Mouse (Mus musculus) adipocyte (in vitro differentiated cells): ENCODE data around the gene Setd1b.

ENCODE experiments used
- DNase-seq: peaks from one replicate; pipeline ENCODE4 v3.0.0-alpha.2; 2016; ENCODE audit warnings: low spot score

The Setd1b gene

GRCm38 (mm10) chr5:123140694-123141554 is 1.1 kb upstream of the Setd1b start:
- peak; percentile 97 for DNase-seq

GRCm38 (mm10) chr5:123141555-123142160 is 335 bp upstream of the Setd1b start:
- no peak for DNase-seq

GRCm38 (mm10) chr5:123143251-123143970 is 1.4 kb downstream of the Setd1b start:
- DNase-seq: peak; percentile 60

GRCm38 (mm10) chr5:123143971-123144745 is 2.2 kb downstream of the Setd1b start:
- no peak for DNase-seq

GRCm38 (mm10) chr5:123144746-123145590 is 3.0 kb downstream of the Setd1b start:
- DNase-seq: no peak

GRCm38 (mm10) chr5:123146357-123146756 is 4.4 kb downstream of the Setd1b start:
- DNase-seq: no peak

GRCm38 (mm10) chr5:123147569-123147968 is 5.6 kb downstream of the Setd1b start:
- no peak for DNase-seq

GRCm38 (mm10) chr5:123148073-123148722 is 6.2 kb downstream of the Setd1b start:
- no peak for DNase-seq

GRCm38 (mm10) chr5:123149451-123150400 is 7.7 kb downstream of the Setd1b start:
- DNase-seq: peak; percentile 89

- no peak for DNase-seq
Measured at GRCm38 (mm10) chr5:123150641-123151040, 8.6 kb downstream of the Setd1b start.

- no peak for DNase-seq
Measured at GRCm38 (mm10) chr5:123151077-123151476, 9.1 kb downstream of the Setd1b start.

- DNase-seq: no peak
Measured at GRCm38 (mm10) chr5:123151707-123152362, 9.8 kb downstream of the Setd1b start.

- no peak for DNase-seq
Measured at GRCm38 (mm10) chr5:123152901-123153300, 10.9 kb downstream of the Setd1b start.

GRCm38 (mm10) chr5:123155425-123155824 is 13.4 kb downstream of the Setd1b start:
- peak; percentile 85 for DNase-seq

GRCm38 (mm10) chr5:123156763-123157162 is 14.8 kb downstream of the Setd1b start:
- DNase-seq: no peak

GRCm38 (mm10) chr5:123157972-123158371 is 16.0 kb downstream of the Setd1b start:
- no peak for DNase-seq

GRCm38 (mm10) chr5:123159446-123159845 is 17.5 kb downstream of the Setd1b start:
- peak; percentile 38 for DNase-seq

- DNase-seq: no peak
Measured at GRCm38 (mm10) chr5:123159866-123160265, 17.9 kb downstream of the Setd1b start.

GRCm38 (mm10) chr5:123160341-123160740 is 18.3 kb downstream of the Setd1b start:
- no peak for DNase-seq
